Mouse (Mus musculus) adipose tissue, adult 10 weeks (tissue): ENCODE measurements around the gene Cdc5l. TPM values are rescaled to one million over a fixed set of nuclear protein-coding genes. Genes with fewer than 3 reads are reported as not detected.

Experiments used
- polyA plus RNA-seq: library from polyadenylated mRNA; stranded (reverse); fragments of 350-450 nt; fragmentation: Illumina TruSeq; extraction: RNeasy Lipid Tissue Mini Kit (QIAGEN cat#74804); gene quantifications from one replicate; pipeline ENCODE4 v1.2.3, GENCODE M21; 2014; ENCODE audit warnings: low read depth, low replicate concordance

The Cdc5l gene
- 36.2 TPM for polyA plus RNA-seq

GRCm38 (mm10) chr17:45433419-45434261, at the start of gene Cdc5l:
Gene Cdc5l, minus strand, starts transcription at chr17:45433737.

GRCm38 (mm10) chr17:45474669-45475465, 41.3 kb upstream of the Cdc5l start, which contains the start of gene Spats1:
Gene Spats1, minus strand, starts transcription at chr17:45475415.

Other genes starting within 250 kb of the Cdc5l start
- gene Spats1, start 41.7 kb upstream of the Cdc5l start, polyA plus RNA-seq, result 0.66 TPM
- 6.2 TPM for gene Aars2, start 73.1 kb upstream of the Cdc5l start, polyA plus RNA-seq
- gene Tcte1, start 89.7 kb upstream of the Cdc5l start, polyA plus RNA-seq, result 4.0 TPM
- gene Tmem151b, start 115.9 kb upstream of the Cdc5l start, polyA plus RNA-seq, result 0.81 TPM
- 6.0 TPM for gene Nfkbie, start 122.0 kb upstream of the Cdc5l start, polyA plus RNA-seq
- 59.7 TPM for gene Slc35b2, start 130.1 kb upstream of the Cdc5l start, polyA plus RNA-seq
- 844 TPM for gene Hsp90ab1, start 139.5 kb upstream of the Cdc5l start, polyA plus RNA-seq
- 69.4 TPM for gene Slc29a1, start 165.9 kb upstream of the Cdc5l start, polyA plus RNA-seq
- gene Mymx, start 168.4 kb upstream of the Cdc5l start, polyA plus RNA-seq, result not detected
- gene Capn11, start 225.6 kb upstream of the Cdc5l start, polyA plus RNA-seq, result 0.37 TPM